Mouse (Mus musculus) T-helper 1 cell (primary cell): Measurements from ENCODE around the gene Adprhl2.

Experiments
- in situ Hi-C: fragments of 300-600 bp; cut with MboI, MseI; formaldehyde crosslinking; loops from one replicate; pipeline ENCODE4 v1.15.1; 2025; ENCODE audit warnings: high pct_unique_total_duplicates

The Adprhl2 gene

DNA sequence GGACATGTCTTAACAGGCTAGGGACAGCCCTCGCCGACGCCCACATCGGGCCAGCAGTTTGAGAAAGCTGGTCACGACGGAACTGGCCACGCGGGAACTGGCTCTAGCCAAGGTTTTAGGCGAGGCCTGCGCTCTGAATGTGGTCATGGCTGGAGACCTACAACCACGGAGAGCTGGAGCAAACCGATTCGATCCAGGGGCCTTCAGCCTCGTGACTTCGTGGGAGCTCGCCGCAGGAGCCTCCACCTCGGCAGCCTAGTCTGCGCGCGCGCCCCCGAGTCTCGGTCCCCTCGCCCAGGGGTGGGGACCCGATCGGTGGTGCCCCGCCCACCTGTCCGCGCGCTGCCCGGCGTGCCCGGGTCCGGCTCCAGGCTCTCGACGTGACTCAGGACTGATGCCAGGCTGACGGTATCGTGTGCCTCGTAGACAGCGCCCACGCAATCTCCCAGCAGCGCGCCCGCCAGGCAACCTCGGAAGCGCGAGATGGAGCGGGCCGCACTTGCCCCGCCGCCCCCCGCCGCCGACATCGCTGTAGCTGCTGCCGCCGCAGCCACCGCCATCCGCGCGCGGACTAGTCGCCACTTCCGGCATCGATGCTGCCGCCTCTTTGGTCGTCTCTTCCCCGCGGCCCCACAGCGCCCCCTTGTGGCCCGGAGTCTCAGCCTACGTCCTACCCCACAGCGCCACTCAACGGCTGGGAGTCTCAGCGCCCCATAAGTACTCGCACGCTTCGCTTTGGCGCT, at the start of gene Adprhl2:
Adprhl2 (minus strand) TSS at position 593 of the 743 bp plus-strand sequence.
- in situ Hi-C loops: no loop called here

DNA sequence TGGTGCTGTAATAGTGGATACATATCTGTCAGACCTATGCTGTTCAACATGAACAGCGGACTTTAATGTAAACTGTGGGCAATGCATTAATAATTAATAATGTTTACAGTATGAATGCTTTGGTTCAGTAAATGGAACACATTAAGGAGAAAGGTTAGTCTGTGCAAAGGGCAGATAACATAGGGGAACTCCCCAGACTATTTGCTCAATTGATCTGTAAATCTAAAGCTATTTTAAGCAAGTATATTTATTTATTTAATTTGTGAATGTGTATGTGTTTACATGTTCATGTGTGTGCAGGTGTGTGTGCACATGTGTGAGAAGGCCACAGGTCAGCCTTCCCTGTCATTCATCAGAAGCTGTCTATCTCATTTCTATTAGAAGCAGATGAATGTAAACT, 38.6 kb upstream of the Adprhl2 start:
- in situ Hi-C loops: no loop called here

DNA sequence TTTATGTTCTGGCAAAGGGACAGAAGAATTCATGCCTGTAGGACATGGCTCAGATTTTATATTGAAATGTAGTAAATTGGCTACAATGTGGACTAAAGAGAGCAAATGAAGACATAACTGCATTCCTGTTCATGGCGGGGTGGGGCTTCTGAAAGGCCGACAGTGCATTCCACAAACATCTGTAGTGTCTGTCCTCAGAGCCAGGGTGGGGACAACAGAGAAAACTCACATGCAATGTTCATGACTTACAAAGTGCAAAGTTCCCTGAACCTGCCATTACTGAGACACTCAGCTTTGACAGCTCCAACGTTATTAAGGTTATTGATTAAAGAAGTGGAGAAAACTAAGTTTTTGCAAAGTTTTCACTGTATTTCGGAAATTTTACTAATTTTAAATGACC, 21.9 kb upstream of the Adprhl2 start:
- in situ Hi-C loops: no loop called here

DNA sequence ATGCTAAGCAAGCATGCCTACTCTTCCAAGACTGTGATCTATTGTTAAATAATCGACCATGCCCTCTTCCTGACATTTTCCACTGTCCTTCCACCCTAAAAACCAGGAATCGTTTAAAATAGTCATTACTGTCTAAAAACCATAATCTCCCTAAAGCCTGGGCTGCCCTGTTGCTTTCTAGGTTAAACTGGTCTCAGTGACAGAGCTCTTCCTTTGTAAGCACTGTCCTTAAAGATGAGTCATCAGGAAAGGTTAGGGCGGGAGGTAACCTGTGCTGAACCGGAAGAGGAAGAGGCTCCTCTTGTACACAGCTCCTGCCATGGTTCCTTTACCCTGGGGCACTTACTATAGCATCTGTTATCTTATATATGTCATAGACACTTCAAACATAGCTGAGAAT, 18.0 kb upstream of the Adprhl2 start:
- in situ Hi-C loops: no loop called here

DNA sequence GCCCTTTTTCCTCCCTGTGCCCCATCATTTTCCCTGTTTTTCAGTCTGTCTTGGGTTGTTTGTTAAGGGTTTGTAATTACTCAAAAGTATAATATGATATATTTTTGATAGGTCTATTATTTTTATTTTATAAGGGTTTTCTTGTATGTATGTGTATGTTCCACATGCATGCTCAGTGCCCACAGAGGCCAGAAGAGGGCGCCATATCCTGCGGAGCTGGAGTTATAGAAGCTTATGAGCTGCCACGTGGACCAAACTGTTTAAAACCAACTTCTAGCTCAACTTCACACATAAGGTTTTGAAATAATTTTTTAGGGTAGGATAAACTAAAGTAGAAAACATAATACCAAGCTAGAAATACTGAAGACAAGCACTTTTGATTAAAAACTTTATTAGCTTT, 10.9 kb upstream of the Adprhl2 start:
- in situ Hi-C loops: no loop called here

DNA sequence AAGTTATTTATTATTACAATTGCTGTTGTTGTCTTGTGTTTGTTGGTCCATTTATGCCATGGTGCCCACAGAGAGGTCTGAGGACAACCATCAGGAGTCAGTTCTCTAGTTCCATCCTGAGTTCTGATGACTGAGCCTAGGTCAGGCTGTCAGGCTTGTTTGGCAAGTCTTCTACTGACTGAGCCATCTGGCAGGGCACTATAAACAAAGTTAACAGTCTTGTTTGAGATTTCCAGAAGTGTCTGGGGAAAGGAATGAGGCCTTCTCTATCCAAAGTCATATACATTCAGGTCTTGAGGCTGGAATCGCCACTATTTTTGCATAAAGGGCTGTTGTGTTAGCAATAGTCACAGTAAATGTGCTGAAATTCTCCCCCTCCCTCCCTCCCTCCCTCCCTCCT, 10.2 kb upstream of the Adprhl2 start:
- in situ Hi-C loops: no loop called here

DNA sequence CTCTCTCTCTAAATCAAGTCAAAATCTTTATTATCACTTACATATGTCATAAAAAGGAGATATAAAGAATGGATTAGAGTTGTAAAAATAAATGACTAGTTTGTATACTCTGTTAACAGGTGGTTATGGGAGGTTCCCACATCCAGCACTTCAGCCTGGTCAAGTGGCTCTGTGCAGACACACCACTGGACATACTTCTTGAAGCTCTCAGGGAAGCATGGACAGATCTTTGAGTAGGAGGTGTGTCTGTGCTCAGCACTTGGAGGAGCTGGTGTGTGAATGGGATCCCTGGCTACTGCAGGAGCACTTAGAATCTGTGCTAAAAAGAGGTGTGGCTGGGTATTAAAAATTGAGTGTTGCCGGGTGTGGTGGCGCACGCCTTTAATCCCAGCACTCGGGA, 8.8 kb upstream of the Adprhl2 start:
- in situ Hi-C loops: no loop called here

DNA sequence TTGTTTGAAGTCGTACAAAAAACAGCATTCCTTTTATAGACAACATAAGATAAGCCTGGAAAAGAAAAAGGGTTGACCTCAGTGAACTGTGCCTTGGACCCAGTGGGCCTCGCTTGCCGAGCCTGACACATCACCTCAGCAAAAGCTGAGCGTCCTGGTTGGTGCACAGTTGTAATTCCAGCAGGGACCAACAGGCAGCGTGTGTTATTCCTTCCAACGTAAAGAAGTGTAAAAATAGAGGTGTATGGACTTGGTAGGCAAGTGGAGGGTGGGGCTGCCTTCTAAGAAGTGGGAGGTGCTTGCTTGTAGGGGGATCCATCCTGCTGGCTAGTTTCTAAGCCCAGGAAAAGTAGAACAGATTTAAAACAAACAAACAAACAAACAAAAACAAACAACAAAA, 4.5 kb upstream of the Adprhl2 start:
- in situ Hi-C loops: loop anchor here (5.0 kb wide), 1 partner anchor 106 kb away; no protein-coding TSS in a partner anchor

DNA sequence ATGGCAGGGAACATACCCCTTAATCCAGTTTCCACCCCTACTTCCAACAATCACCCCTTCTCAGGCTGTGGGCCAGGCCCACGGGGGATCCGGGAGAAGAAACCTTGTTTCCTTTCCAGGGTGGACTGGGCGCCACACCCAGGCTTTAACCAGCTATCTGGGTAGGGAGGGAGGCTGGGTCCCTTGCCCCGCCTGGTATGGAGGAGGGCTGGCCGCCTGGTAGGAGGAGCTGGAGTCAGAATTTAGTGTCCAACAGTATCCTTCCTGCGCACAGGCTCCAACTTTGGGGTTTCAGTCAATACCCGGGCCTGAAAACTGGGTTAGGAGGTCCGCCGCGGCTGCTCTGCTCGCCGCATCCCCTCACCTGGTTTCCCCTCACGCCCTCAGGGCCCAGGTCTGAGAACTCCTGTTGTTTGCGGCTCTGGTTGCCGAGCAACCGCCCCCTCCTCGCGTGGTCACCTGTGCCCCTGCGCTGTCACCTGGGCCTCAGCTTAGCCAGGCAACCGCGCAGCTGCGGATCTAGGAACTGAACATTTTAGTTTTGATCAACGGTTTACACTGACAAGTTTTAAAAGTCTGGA, 3.9 kb upstream of the Adprhl2 start, which contains the start of gene Tekt2:
Tekt2 (minus strand) TSS at position 408 of the 581 bp plus-strand sequence.
- in situ Hi-C loops: loop anchor here (5.0 kb wide), 1 partner anchor 107 kb away; no protein-coding TSS in a partner anchor

DNA sequence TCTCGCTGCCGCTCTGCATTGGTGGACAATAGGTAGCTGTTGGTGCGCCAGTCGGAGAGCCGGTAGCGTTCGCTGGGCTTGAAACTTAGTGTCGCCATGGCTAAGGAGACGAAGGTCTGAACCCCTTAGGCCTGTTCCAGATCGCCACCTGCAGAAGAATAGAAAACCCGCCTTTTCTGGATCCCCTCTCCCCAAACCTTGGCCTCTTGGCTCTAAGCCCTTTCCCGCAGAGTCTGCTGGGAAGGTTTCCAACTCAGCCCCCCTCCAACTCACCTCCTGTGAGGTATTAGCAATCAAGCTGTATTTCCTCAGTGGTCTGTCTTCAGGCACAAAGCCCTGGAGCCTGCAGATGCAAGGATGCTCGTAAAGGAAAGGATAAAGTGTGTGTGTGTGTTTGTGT, 3.4 kb upstream of the Adprhl2 start:
- in situ Hi-C loops: loop anchor here (5.0 kb wide), 1 partner anchor 107 kb away; no protein-coding TSS in a partner anchor

DNA sequence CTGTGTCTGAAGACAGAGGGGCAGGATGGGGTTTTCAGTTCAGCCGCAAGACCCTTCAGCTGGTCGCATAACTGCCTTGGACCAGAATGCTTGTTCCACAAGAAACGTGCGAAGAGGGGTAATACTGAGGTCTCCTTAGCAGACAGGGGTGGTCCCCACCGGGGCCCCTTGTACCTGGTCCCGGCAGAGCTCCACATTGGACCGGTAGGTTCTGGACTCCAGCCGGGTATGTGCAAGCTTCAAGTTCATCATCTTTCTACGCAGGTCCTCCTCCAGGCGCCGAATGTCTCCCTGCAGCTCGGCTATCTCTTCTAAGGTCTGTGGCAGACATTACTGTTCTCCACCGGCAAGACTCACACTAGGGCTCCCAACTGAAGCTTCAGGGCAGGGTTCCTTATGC, 1.1 kb upstream of the Adprhl2 start:
- in situ Hi-C loops: no loop called here

DNA sequence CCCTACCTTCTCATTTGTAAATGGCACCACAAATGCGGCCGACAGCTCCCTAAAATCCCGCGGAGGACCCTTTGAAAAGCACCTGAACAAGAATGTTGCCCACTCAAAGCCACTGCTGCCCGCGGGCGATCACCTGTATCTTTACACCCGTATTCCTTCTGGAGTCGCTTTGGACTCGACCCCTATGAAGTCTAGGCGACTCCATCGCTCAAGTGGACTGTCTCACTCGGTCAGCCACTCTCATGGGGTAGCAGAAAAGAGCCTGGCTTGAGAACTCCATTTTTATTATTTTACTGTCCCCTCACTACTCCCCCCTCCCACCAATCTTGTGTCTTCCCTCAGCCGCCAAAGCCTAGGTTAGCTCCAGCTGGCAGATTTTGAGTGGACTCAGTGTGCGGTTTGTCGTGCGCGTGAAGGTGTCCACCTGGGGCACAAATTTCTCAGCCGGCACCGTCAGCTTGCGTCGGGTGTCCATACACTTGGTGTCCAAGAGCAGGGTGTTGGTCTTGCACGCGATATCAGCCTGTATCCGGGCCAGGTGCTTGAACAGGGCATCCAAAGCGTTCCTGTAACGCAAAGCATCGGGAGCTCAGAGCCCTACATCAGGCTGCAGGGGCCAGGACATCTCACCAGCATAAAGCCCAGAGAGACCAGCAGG, 480 bp upstream of the Adprhl2 start:
- in situ Hi-C loops: no loop called here

DNA sequence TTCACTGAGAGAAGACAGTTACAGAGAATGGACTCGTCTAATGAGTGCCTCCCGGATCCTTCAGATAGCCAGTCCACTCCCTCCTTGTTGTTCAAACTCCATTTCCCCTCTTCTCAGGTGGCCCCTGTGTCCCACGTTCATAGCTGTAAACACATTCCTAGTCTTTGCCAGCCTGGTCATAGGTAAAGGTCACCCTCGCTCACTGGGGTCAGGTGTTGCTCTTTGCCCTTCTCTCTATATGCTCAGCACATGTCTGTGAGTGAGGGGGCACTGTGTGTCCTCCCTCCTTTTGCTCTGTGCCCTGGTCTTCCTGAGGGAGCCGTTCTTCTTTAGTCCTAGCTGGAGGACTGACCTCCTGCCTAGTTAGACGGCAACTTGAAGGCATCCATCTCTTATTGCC, 1.7 kb downstream of the Adprhl2 start:
- in situ Hi-C loops: no loop called here

DNA sequence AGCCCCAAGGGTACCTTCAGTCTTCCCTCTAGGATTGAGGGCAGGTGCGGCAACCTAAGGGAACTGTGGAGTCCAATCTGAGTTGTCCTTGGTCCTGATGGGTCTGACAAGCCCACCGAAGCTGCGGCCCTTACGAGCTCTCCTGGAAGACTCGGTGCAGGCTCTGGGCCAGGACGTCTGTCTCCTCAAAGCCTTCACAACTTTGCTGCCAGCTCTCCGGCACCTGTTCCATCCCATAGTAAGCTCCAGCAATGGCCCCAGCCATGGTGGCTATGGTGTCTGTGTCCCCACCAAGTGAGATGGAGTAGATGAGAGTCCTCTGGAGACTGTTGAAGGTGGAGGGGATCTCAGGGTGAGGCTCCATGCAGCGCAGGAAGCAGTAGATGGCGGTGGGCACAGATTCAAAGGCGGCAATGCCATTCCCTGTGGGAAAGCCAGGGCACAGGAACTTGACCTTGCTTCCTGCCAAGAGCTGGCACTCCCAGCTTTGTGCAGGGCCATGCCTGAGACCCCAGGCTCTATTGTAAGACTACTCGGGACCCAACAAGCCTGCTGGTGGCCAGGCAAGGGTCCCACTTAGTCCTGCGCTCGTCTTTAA, 5.0 kb downstream of the Adprhl2 start:
- in situ Hi-C loops: no loop called here

DNA sequence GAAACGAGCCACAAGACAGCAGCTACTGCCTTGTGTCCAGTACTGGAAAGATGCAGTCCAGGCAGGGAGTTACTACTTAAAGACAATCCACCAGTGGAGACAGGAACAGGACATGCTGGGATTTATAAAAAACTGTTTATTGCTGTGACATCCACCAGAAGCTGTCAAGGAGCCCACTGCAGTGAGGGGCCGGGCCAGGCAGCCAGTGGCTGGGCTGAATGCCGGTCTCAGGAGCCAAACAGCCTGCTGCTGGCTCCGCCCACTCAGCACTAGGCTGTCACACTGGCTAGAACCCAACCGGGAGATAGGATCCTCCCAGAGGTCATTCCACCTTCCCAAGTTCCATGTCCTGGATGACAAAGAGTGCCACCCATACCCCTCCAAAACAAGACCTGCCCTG, 5.6 kb downstream of the Adprhl2 start:
- in situ Hi-C loops: no loop called here

DNA sequence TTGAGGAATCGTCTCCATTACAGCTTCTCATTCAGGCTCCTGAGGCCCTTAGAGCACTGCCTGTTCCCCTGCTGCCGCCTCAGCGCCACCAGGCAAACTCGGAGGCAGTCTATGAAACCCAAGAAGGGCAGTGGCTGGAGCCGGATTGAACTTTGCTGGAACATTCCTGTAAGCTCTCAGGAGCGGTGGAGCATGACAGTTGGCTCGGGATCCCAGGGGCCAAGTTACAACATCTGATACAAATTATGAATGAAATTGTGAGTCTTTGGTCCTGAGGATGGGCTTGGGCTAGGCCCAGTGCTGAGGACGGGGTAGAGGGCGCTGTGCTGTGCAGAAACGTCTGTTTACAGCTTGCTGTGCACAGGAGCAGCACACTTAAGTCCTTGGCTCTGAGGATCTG, 7.1 kb downstream of the Adprhl2 start:
- in situ Hi-C loops: no loop called here

DNA sequence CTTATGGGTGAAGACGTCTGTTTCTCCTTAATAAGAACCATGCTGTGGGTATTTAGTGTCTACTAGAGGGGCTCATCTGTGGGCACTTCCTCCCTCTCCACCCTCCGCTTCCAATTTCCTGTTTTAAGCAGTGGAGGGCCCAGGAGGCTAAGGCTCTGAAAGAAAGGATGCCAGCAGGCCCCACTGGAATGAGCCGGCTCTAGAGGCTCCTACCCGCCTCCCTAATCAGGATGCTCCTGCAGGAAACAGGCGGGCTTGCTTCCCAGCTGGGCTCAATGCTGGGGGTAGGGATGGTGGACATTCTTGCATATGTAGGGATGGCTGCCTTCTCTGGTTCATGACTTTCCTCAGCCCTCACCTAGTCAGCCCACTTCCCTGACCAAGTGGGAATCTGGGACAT, 8.3 kb downstream of the Adprhl2 start:
- in situ Hi-C loops: no loop called here

DNA sequence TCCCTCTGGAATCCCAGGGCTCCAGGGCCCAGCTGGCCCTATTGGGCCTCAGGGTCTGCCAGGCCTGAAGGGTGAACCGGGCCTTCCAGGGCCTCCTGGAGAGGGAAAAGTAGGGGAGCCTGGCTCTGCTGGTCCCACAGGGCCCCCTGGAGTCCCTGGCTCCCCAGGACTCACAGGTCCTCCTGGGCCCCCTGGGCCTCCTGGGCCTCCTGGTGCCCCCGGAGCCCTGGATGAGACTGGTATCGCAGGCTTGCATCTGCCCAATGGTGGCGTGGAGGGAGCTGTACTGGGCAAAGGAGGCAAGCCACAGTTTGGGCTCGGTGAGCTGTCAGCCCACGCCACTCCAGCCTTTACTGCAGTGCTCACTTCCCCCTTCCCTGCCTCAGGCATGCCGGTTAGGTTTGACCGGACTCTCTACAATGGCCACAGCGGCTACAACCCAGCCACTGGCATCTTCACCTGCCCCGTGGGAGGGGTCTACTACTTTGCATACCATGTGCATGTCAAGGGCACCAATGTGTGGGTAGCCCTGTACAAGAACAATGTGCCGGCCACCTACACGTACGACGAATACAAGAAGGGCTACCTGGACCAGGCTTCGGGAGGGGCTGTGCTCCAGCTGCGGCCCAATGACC, 9.8 kb downstream of the Adprhl2 start:
- in situ Hi-C loops: no loop called here

DNA sequence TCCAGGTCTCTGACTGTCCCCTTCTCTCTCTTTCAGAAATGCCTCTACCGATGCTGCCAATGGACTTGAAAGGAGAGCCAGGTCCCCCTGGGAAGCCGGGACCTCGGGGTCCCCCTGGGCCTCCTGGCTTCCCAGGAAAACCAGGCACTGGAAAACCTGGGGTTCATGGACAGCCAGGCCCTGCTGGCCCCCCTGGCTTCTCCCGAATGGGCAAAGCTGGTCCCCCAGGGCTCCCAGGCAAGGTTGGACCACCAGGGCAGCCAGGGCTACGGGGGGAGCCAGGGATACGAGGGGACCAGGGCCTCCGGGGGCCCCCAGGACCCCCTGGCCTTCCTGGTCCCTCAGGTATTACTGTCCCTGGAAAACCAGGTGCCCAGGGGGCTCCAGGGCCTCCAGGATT, 11.2 kb downstream of the Adprhl2 start:
- in situ Hi-C loops: no loop called here

DNA sequence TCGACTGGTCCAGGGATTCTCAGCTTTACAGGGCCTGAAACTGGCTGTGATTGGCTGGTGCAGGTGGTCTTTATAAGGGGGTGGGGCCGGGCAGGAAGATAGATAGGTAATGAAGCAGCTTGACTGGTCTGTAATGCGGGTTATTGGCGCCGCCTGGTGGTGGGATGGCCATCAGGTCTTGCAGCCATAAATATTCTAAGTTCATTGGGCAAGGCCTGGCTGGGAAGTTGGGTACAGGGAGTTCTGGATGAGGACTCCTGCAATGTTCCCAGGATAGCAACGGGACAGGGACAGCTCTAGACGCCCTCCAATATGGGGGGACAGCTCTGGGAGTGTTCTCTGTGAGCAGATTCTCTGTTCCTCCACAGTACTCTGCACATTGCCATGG, 11.6 kb downstream of the Adprhl2 start:
- in situ Hi-C loops: loop anchor here (5.0 kb wide), 1 partner anchor 83 kb away; no protein-coding TSS in a partner anchor

DNA sequence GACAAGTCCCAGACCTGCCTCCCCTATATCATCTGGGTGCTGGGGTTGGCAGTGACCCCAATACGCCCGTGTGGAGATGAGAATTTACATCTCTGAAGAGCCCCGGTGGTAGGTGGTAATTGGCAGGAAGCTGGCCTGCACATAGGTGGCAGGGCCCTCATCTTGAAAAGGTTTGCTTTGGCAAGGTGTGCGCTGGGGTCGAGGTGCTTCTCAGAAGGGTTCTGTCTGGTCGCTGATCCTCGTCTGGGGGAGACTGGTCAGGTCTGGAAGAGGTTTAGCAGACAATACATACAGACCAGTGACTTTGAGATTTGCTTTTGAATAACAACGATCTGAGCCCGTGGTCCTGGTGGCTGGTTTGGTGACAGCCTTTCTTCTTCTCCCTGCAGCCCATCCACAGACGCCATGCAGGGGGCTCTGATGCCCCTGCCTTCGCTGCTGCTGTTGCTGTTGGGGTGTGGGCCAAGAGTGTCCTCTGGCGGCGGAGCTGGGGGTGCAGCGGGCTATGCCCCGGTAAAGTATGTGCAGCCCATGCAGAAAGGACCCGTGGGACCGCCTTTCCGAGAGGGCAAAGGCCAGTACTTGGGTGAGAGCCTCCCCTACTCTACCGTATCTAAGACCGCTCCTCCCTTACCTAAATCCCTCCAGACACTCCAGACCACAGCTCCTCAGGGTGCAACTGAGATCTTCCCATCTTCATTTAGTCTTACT, 12.1 kb downstream of the Adprhl2 start:
- in situ Hi-C loops: loop anchor here (5.0 kb wide), 1 partner anchor 82 kb away; no protein-coding TSS in a partner anchor
